Mouse (Mus musculus) lung, postnatal 0 days (tissue): Measurements from ENCODE around the gene Tmem210. TPM values are rescaled to one million over a fixed set of nuclear protein-coding genes. Genes with fewer than 3 reads are reported as not detected.

Experiments
- ATAC-seq: fragments of 200-750 bp; cut with Nextera tagmentation; 2 replicates; pipeline ENCODE4 v1.8.0; 2017; ENCODE audit warnings: moderate library complexity
- DNase-seq: peaks from one replicate; pipeline ENCODE4 v3.0.0-alpha.2; 2016; ENCODE audit warnings: low spot score
- H3K27ac ChIP-seq: fragments of 300-500 bp; sonication (generic); 2 replicates; pipeline ENCODE4 v1.5.1; 2014; ENCODE audit warnings: antibody characterized with exemption, mild to moderate bottlenecking, low read length, mixed read lengths
- H3K27me3 ChIP-seq: fragments of 300-500 bp; sonication (generic); replicated peaks from 2 replicates; pipeline ENCODE4 v1.6.1; 2014; ENCODE audit warnings: low read length, mixed read lengths; ENCODE audit not compliant: insufficient read depth
- H3K36me3 ChIP-seq: fragments of 300-500 bp; sonication (generic); 2 replicates; pipeline ENCODE4 v1.6.1; 2014; ENCODE audit warnings: low read length, mixed read lengths; ENCODE audit not compliant: insufficient read depth
- H3K4me1 ChIP-seq: fragments of 300-500 bp; sonication (generic); 2 replicates; pipeline ENCODE4 v1.6.1; 2014; ENCODE audit warnings: antibody characterized with exemption, low read depth, low read length, mixed read lengths; ENCODE audit not compliant: insufficient read depth
- H3K4me2 ChIP-seq: fragments of 300-500 bp; sonication (generic); replicated peaks from 2 replicates; pipeline ENCODE4 v1.6.1; 2014; ENCODE audit warnings: low read depth, mild to moderate bottlenecking, low read length, moderate library complexity, mixed read lengths
- H3K4me3 ChIP-seq: fragments of 300-500 bp; sonication (generic); 2 replicates; pipeline ENCODE4 v1.5.1; 2014; ENCODE audit warnings: low read depth, low read length
- H3K9ac ChIP-seq: fragments of 300-500 bp; sonication (generic); replicated peaks from 2 replicates; pipeline ENCODE4 v1.6.1; 2014; ENCODE audit warnings: low read depth, mild to moderate bottlenecking
- H3K9me3 ChIP-seq: fragments of 300-500 bp; sonication (generic); 2 replicates; pipeline ENCODE4 v1.6.1; 2016; ENCODE audit warnings: low read length, mixed read lengths
- CTCF ChIP-seq: IDR thresholded peaks from 2 replicates; pipeline ENCODE4 v1.5.1; 2016; ENCODE audit warnings: antibody characterized with exemption, mild to moderate bottlenecking
- EP300 ChIP-seq: IDR thresholded peaks from 2 replicates; pipeline ENCODE4 v1.6.1; 2016; ENCODE audit warnings: antibody characterized with exemption, mild to moderate bottlenecking, control low read depth
- WGBS: fragments of 180-500 bp; shearing (Covaris S2); extraction: QIAGEN DNeasy Blood & Tissue Kit; methylation state at CpG from one replicate; pipeline ENCODE4 v1.1.7; 2014; 5-methylcytosine and 5-hydroxymethylcytosine counted together
- polyA plus RNA-seq: library from polyadenylated mRNA; unstranded; fragments of >200 nt; fragmentation: Nextera tagmentation; extraction: Ambion mirVana; gene quantifications from 2 replicates; pipeline ENCODE4 v1.2.1, GENCODE M21; 2015

The Tmem210 gene
- polyA plus RNA-seq, 1 experiment from 2014 or later, result not detected

DNA sequence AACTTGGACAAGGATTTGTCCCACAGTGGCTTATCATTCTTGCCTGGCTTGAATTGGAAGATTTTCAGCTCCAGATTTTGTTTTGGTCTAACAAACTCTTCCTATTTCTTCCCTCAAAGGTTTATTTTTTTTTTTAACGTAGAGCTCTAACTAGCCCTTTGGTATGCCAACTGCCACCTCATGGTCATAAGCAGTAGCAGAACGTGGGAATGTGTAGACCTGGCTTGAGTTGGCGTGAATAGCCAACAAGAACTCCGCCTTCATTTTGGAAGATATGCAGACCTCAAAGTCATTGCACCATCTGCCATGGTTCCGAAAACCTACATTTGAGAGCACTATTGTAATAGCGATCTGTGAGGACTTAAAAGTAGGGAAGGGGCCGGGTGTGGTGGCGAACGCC, 43.5 kb downstream of the Tmem210 start:
- H3K4me2 ChIP-seq, result peak overlapping the region; percentile 74
- DNase-seq (peak; percentile 17), ATAC-seq (no peak)
- H3K27me3 ChIP-seq, result no peaks in the 10 kb centered on the region
- peak overlapping the region; percentile 94 for H3K4me3 ChIP-seq
- peaks cover 8% of the 10 kb centered on the region for H3K4me1 ChIP-seq
- 48% methylated on average over 9 of the region's 9 CpGs for WGBS
- no peak overlapping the region for H3K27ac ChIP-seq
- TF ChIP-seq EP300, result no peak
- peak; percentile 26 for TF ChIP-seq CTCF
- 0 out of 2 replicates have a peak overlapping the region, but pooled peaks have one; percentile 84 for H3K9ac ChIP-seq
- no peaks in the 10 kb centered on the region for H3K9me3 ChIP-seq
- H3K36me3 ChIP-seq, result peaks cover 11% of the 10 kb centered on the region

- ATAC-seq (peak; percentile 99), DNase-seq (peak; percentile 100)
- Histone ChIP-seq H3K36me3 (peaks cover 12% of the 10 kb centered on the region), H3K27ac (peak within 1 kb of the TSS; percentile 87), H3K27me3 (no peaks in the 10 kb centered on the region), H3K9me3 (no peaks in the 10 kb centered on the region), H3K4me2 (peak within 1 kb of the TSS; percentile 91), H3K4me3 (peak within 1 kb of the TSS; percentile 94), H3K4me1 (peaks cover 8% of the 10 kb centered on the region), H3K9ac (peak within 1 kb of the TSS; percentile 84)
- WGBS, result under 1% methylated on average over 77 of the region's 78 CpGs
- peak; percentile 69 for TF ChIP-seq CTCF
- TF ChIP-seq EP300, result no peak
These were observed 44.6 kb downstream of the Tmem210 start, which contains the start of gene Man1b1 for GRCm38 (mm10) chr2:25332286-25333160. Man1b1 (plus strand) TSS chr2:25332338.

GRCm38 (mm10) chr2:25333569-25333968, 45.6 kb downstream of the Tmem210 start:
- Histone ChIP-seq H3K4me2 (peak overlapping the region; percentile 91), H3K27ac (0 out of 2 replicates have a peak overlapping the region, but pooled peaks have one; percentile 73), H3K9ac (peak overlapping the region; percentile 84), H3K9me3 (no peaks in the 10 kb centered on the region), H3K4me3 (peak overlapping the region; percentile 94; the same call in 1 of the 2 replicates), H3K36me3 (peaks cover 12% of the 10 kb centered on the region), H3K27me3 (no peaks in the 10 kb centered on the region), H3K4me1 (peaks cover 8% of the 10 kb centered on the region)
- no peak for ATAC-seq
- TF ChIP-seq CTCF, result no peak
- no peak for DNase-seq
- 83% methylated on average over 2 of the region's 2 CpGs for whole genome bisulfite sequencing

DNA sequence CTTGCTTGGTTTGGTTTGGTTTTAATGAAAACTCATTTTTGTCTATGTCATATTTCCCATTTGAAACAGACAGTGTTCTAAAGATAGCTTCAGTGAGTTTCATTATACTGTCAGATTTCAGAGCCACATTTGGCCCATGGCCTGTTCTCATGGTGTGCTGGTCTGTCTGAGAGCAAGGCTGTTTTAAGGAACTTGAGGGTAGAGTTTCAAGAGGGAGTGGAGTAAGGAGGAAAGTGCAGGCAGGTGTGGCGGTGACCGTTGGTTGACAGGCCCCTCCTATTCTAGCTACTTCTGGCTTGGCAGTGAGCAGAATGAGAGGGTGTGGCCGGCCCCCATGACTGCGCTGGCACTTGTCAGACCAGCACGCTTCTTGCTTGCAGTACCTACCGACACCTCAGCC, 50.4 kb downstream of the Tmem210 start:
- 84% methylated on average over 6 of the region's 6 CpGs for WGBS
- H3K4me1 ChIP-seq, result peaks cover 4% of the 10 kb centered on the region
- no peaks in the 10 kb centered on the region for H3K9me3 ChIP-seq
- H3K27ac ChIP-seq, result no peak overlapping the region
- ATAC-seq, result no peak
- H3K9ac ChIP-seq, result no peak overlapping the region
- H3K36me3 ChIP-seq, result peaks cover 19% of the 10 kb centered on the region
- H3K4me3 ChIP-seq, result no peak overlapping the region
- H3K27me3 ChIP-seq, result no peaks in the 10 kb centered on the region
- no peak for DNase-seq
- TF ChIP-seq EP300 (no peak), CTCF (no peak)
- H3K4me2 ChIP-seq, result no peak overlapping the region

Other genes with a start within 250 kb of the Tmem210 start
- gene Nsmf, start 233.8 kb upstream of the Tmem210 start, polyA plus RNA-seq, result 49.3 and 50.2 TPM in 2 replicates
- 3.0 and 3.4 TPM in 2 replicates for gene Entpd8, start 207.8 kb upstream of the Tmem210 start, polyA plus RNA-seq
- 11.9 and 14.6 TPM in 2 replicates for gene Noxa1, start 193.0 kb upstream of the Tmem210 start, polyA plus RNA-seq
- gene Nrarp, start 107.4 kb upstream of the Tmem210 start, polyA plus RNA-seq, result 14.1 and 16.0 TPM in 2 replicates
- 13.8 and 14.8 TPM in 2 replicates for gene Tor4a, start 91.3 kb upstream of the Tmem210 start, polyA plus RNA-seq
- gene Nelfb, start 76.7 kb upstream of the Tmem210 start, polyA plus RNA-seq, result 74.0 and 80.1 TPM in 2 replicates
- 0.12 TPM in 1 of 2 replicates, not detected in the other for gene Stpg3, start 73.5 kb upstream of the Tmem210 start, polyA plus RNA-seq
- gene Fam166a, start 69.4 kb upstream of the Tmem210 start, polyA plus RNA-seq, result 0.32 and 0.98 TPM in 2 replicates
- gene Tubb4b, start 63.4 kb upstream of the Tmem210 start, polyA plus RNA-seq, result 344 and 386 TPM in 2 replicates
- not detected in 2 replicates for gene Slc34a3, start 53.8 kb upstream of the Tmem210 start, polyA plus RNA-seq
- gene Rnf224, start 51.4 kb upstream of the Tmem210 start, polyA plus RNA-seq, result 0.10 TPM in 1 of 2 replicates, not detected in the other
- gene Rnf208, start 45.9 kb upstream of the Tmem210 start, polyA plus RNA-seq, result 3.4 TPM in 2 replicates
- 0.69 and 0.85 TPM in 2 replicates for gene Cysrt1, start 45.7 kb upstream of the Tmem210 start, polyA plus RNA-seq
- gene AL732309.1, start 41.3 kb upstream of the Tmem210 start, polyA plus RNA-seq, result 4.1 and 4.3 TPM in 2 replicates
- gene Tmem203, start 32.7 kb upstream of the Tmem210 start, polyA plus RNA-seq, result 43.2 and 44.9 TPM in 2 replicates
- 7.2 and 7.4 TPM in 2 replicates for gene Tprn, start 25.5 kb upstream of the Tmem210 start, polyA plus RNA-seq
- gene Ssna1, start 15.7 kb upstream of the Tmem210 start, polyA plus RNA-seq, result 146 and 173 TPM in 2 replicates
- 88.4 and 89.0 TPM in 2 replicates for gene Anapc2, start 15.7 kb upstream of the Tmem210 start, polyA plus RNA-seq
- gene Lrrc26, start 1.8 kb downstream of the Tmem210 start, polyA plus RNA-seq, result 42.2 and 46.5 TPM in 2 replicates
- 0.30 and 0.36 TPM in 2 replicates for gene Grin1, start 31.0 kb downstream of the Tmem210 start, polyA plus RNA-seq
- 36.8 and 40.9 TPM in 2 replicates for gene Man1b1, start 44.2 kb downstream of the Tmem210 start, polyA plus RNA-seq
- gene Dpp7, start 68.2 kb downstream of the Tmem210 start, polyA plus RNA-seq, result 10.5 and 11.1 TPM in 2 replicates
- gene Uap1l1, start 77.5 kb downstream of the Tmem210 start, polyA plus RNA-seq, result 74.4 and 75.5 TPM in 2 replicates
- 2.2 and 2.4 TPM in 2 replicates for gene Sapcd2, start 84.2 kb downstream of the Tmem210 start, polyA plus RNA-seq
- gene Entpd2, start 107.7 kb downstream of the Tmem210 start, polyA plus RNA-seq, result 2.6 and 2.8 TPM in 2 replicates
- 42.7 and 45.3 TPM in 2 replicates for gene Npdc1, start 111.2 kb downstream of the Tmem210 start, polyA plus RNA-seq
- gene Fut7, start 135.1 kb downstream of the Tmem210 start, polyA plus RNA-seq, result 0.32 and 0.45 TPM in 2 replicates
- 2.7 and 4.0 TPM in 2 replicates for gene Abca2, start 140.6 kb downstream of the Tmem210 start, polyA plus RNA-seq
- gene Clic3, start 168.7 kb downstream of the Tmem210 start, polyA plus RNA-seq, result 633 and 715 TPM in 2 replicates
- 67.4 and 68.9 TPM in 2 replicates for gene Paxx, start 172.9 kb downstream of the Tmem210 start, polyA plus RNA-seq
- 5.8 and 6.1 TPM in 2 replicates for gene Ptgds, start 181.9 kb downstream of the Tmem210 start, polyA plus RNA-seq
- gene Lcn12, start 205.8 kb downstream of the Tmem210 start, polyA plus RNA-seq, result not detected in 2 replicates
- 39.7 and 43.4 TPM in 2 replicates for gene Fbxw5, start 212.6 kb downstream of the Tmem210 start, polyA plus RNA-seq
- 2.6 and 3.2 TPM in 2 replicates for gene C8g, start 213.6 kb downstream of the Tmem210 start, polyA plus RNA-seq